Mouse (Mus musculus) embryonic facial prominence, embryonic 12.5 days (tissue): ENCODE results near the gene Gm10645. TPM values are rescaled to one million over a fixed set of nuclear protein-coding genes. Genes with fewer than 3 reads are reported as not detected.

Experiments
- ATAC-seq: fragments of 200-750 bp; cut with Nextera tagmentation; 2 replicates; pipeline ENCODE4 v1.8.0; 2017; ENCODE audit not compliant: insufficient number of reproducible peaks, insufficient read depth, low FRiP score, low TSS enrichment
- H3K27ac ChIP-seq: fragments of 300-500 bp; sonication (generic); 2 replicates; pipeline ENCODE4 v1.5.1; 2016; ENCODE audit warnings: mild to moderate bottlenecking
- H3K27me3 ChIP-seq: fragments of 300-500 bp; sonication (generic); 2 replicates; pipeline ENCODE4 v1.6.1; 2016; ENCODE audit warnings: mild to moderate bottlenecking, moderate library complexity
- H3K36me3 ChIP-seq: fragments of 300-500 bp; sonication (generic); 2 replicates; pipeline ENCODE4 v1.6.1; 2016; ENCODE audit warnings: mild to moderate bottlenecking
- H3K4me1 ChIP-seq: fragments of 300-500 bp; sonication (generic); 2 replicates; pipeline ENCODE4 v1.6.1; 2016
- H3K4me2 ChIP-seq: fragments of 300-500 bp; sonication (generic); replicated peaks from 2 replicates; pipeline ENCODE4 v1.6.1; 2016; ENCODE audit warnings: mild to moderate bottlenecking, moderate library complexity
- H3K4me3 ChIP-seq: fragments of 300-500 bp; sonication (generic); 2 replicates; pipeline ENCODE4 v1.5.1; 2016; ENCODE audit warnings: mild to moderate bottlenecking
- H3K9ac ChIP-seq: fragments of 300-500 bp; sonication (generic); 2 replicates; pipeline ENCODE4 v1.6.1; 2016; ENCODE audit warnings: mild to moderate bottlenecking, moderate library complexity
- H3K9me3 ChIP-seq: fragments of 300-500 bp; sonication (generic); 2 replicates; pipeline ENCODE4 v1.6.1; 2016; ENCODE audit warnings: mild to moderate bottlenecking, moderate library complexity
- WGBS: fragments of 180-500 bp; shearing (Covaris S2); methylation state at CpG from one replicate; pipeline ENCODE4 v1.1.7; 2016; 5-methylcytosine and 5-hydroxymethylcytosine counted together
- polyA plus RNA-seq: library from polyadenylated mRNA; unstranded; fragments of >200 nt; fragmentation: Nextera tagmentation; extraction: Ambion mirVana; gene quantifications from 2 replicates; pipeline ENCODE4 v1.2.1, GENCODE M21; 2016

The Gm10645 gene
- polyA plus RNA-seq, 1 experiment from 2014 or later: 2.5 TPM

GRCm38 (mm10) chr8:83140068-83140467 is 25.9 kb downstream of the Gm10645 start:
- H3K36me3 ChIP-seq: no peaks in the 10 kb centered on the region
- H3K9me3 ChIP-seq: no peaks in the 10 kb centered on the region
- no peaks in the 10 kb centered on the region for H3K4me1 ChIP-seq
- H3K4me3 ChIP-seq: no peak overlapping the region
- no peak overlapping the region for H3K27ac ChIP-seq
- H3K4me2 ChIP-seq: no peak overlapping the region
- H3K9ac ChIP-seq: no peak overlapping the region
- no peak for ATAC-seq
- H3K27me3 ChIP-seq: no peaks in the 10 kb centered on the region
- 88% methylated on average over 1 of the region's 1 CpGs for WGBS

DNA sequence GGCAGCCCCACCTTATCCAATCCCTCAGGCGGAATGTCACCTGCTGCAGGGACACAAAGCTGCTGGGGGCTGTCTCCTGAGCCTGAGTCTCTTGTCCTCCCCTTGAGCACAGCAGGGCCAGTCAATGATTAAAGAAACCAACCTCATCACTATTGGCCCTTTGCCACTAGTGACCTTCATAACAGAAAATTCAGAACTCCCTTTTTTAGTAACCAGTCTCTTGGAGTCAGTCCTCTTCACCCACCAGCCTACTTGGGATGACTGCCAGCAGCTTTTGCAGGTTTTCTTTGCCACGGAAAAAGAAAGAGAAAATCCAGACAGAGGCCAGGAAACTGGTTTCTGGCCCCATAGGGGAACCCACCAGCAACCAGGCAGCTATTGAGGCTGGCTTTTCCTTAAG is 30.9 kb downstream of the Gm10645 start:
- no peak for ATAC-seq
- 59% methylated on average over 2 of the region's 2 CpGs for WGBS
- H3K36me3 ChIP-seq: no peaks in the 10 kb centered on the region
- H3K9ac ChIP-seq: no peak overlapping the region
- no peak overlapping the region for H3K27ac ChIP-seq
- H3K9me3 ChIP-seq: no peaks in the 10 kb centered on the region
- no peak overlapping the region for H3K4me2 ChIP-seq
- no peaks in the 10 kb centered on the region for H3K4me1 ChIP-seq
- H3K27me3 ChIP-seq: no peaks in the 10 kb centered on the region
- no peak overlapping the region for H3K4me3 ChIP-seq

Other genes starting within 250 kb of the Gm10645 start
- gene Tbc1d9, start 818 bp downstream of the Gm10645 start, polyA plus RNA-seq: 4.0 and 4.6 TPM in 2 replicates
- gene Ucp1, start 124.2 kb upstream of the Gm10645 start, polyA plus RNA-seq: not detected in 2 replicates
- gene Elmod2, start 166.3 kb upstream of the Gm10645 start, polyA plus RNA-seq: 25.3 and 26.5 TPM in 2 replicates
- gene Mgat4d, start 182.3 kb upstream of the Gm10645 start, polyA plus RNA-seq: not detected in 2 replicates
- 3.5 and 4.2 TPM in 2 replicates for gene Clgn, start 223.7 kb upstream of the Gm10645 start, polyA plus RNA-seq